Mouse (Mus musculus) heart, postnatal 14 days (tissue): ENCODE data around the gene Fkbp6. TPM values are rescaled to one million over a fixed set of nuclear protein-coding genes. Genes with fewer than 3 reads are reported as not detected.

Experiments used
- DNase-seq, 2 experiments: peaks; one replicate each; pipeline ENCODE4 v3.0.0; 2021 to 2022
- intact Hi-C: fragments of 180-260 bp; cut with DNase I; formaldehyde crosslinking; loops from one replicate; pipeline ENCODE4 v1.15.1; 2025
- microRNA-seq, 2 experiments: library from miRNA; unstranded; fragments of <30 nt; microRNA quantifications; one replicate each; pipeline ENCODE4 v1.2.0; 2021 to 2022
- total RNA-seq, 2 experiments: library from RNA; stranded (reverse); gene quantifications; 2 replicates each; pipeline ENCODE4 v1.2.3; 2021

Gene Fkbp6
- total RNA-seq, 2 experiments from 2014 or later, result 0.29 to 0.61 TPM

- intact Hi-C loops, result no loop called here
- DNase-seq, result no peak
Measured at GRCm38 (mm10) chr5:135246531-135246930, 103.3 kb downstream of the Fkbp6 start.

DNA sequence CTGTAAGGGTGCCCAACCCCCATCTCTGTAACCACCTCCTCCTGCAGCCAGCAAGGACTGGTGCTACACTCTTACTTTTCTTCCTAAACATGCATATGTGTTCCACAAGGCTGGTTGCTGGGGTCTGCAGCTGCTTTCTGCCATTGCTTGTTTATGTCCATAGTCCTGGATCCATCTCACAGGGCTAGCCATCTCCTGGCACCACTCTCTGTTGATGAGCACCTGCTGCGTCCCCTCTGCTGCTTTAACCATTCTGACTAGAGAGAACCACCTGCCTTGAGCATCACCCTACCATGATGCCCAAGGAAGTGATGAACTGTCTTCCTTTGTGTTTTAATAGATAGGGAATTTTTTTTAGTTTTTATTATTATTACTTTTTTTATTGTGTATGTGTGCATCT, 106.7 kb downstream of the Fkbp6 start:
- no peak for DNase-seq
- intact Hi-C loops, result no loop called here

DNA sequence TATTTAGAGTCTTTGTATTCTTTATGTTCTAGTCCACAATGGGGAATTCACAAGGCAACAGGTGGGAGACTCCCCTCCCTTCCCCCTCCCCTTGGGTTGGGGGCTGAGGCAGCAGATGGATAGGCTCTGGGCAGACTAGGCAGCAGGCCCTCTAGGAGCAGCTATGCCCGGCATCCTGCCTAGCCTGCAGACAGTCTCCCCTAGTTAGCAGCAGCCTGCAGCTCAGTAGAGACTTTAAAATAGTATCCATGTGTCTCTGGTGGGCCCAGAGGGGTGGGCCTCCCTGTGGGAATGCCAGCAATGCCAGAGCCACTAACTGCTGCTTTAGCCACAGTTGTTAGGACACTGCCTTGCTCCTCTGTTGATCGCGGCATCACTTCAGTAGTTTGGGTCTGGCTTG, 107.2 kb downstream of the Fkbp6 start:
- intact Hi-C loops, result no loop called here
- DNase-seq, result no peak

DNA sequence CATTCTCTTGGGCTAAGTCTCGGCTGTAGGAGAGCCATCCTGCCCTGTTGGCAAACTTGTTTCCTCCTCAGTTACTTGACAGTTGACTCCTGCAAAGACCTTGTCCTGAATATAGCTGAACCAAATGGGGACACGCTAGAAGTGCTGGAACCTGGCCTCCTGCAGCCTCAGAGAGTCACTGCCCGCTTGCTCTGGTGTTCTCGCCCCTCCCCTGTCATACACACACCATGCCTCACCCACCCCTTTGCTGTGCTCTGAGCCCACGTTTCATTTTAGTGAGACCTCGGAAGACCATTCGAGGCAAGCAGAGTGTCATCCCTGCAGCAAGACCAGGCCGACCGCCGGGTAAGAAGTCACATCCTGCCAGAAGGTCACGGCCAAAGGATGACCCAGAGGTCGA, 107.7 kb downstream of the Fkbp6 start:
- no peak for DNase-seq
- intact Hi-C loops, result no loop called here

Small RNAs within 50 kb of the gene (microRNA-seq; reads per million reads assigned to microRNA genes)
- gene Mir7033, result 0.85 to 1.1 reads per million in 2 experiments

Other genes starting within 250 kb of the Fkbp6 start
- gene Tbl2, start 200.4 kb downstream of the Fkbp6 start, total RNA-seq, result 10 to 100 TPM; 12.3 to 13.5 TPM
- 10 to 100 TPM; 30.0 to 33.1 TPM for gene Bcl7b, start 181.8 kb downstream of the Fkbp6 start, total RNA-seq
- 10 to 100 TPM; 43.1 to 44.9 TPM for gene Baz1b, start 162.8 kb downstream of the Fkbp6 start, total RNA-seq
- gene Fzd9, start 98.8 kb downstream of the Fkbp6 start, total RNA-seq, result under 1 TPM; 0.29 to 0.55 TPM
- gene Trim50, start 3.3 kb upstream of the Fkbp6 start, total RNA-seq, result not detected
- gene Nsun5, start 19.9 kb upstream of the Fkbp6 start, total RNA-seq, result 10 to 100 TPM; 14.5 to 17.0 TPM
- gene Pom121, start 44.5 kb upstream of the Fkbp6 start, total RNA-seq, result 10 to 100 TPM; 15.8 to 18.2 TPM
- gene Hip1, start 195.1 kb upstream of the Fkbp6 start, total RNA-seq, result 10 to 100 TPM; 45.6 to 45.9 TPM
- not detected for gene Ccl26, start 213.5 kb upstream of the Fkbp6 start, total RNA-seq
- 1 to 10 TPM; 1.6 to 2.2 TPM for gene Ccl24, start 223.0 kb upstream of the Fkbp6 start, total RNA-seq